Mouse (Mus musculus) embryonic facial prominence, embryonic 11.5 days (tissue): Measurements from ENCODE around the gene Tomm70a. TPM values are rescaled to one million over a fixed set of nuclear protein-coding genes. Genes with fewer than 3 reads are reported as not detected.

Experiments used
- ATAC-seq: fragments of 200-750 bp; cut with Nextera tagmentation; replicated peaks from 2 replicates; pipeline ENCODE4 v1.8.0; 2017; ENCODE audit warnings: low read depth; ENCODE audit not compliant: insufficient number of reproducible peaks, low FRiP score, low TSS enrichment
- DNase-seq: peaks from one replicate; pipeline ENCODE4 v3.0.0-alpha.2; 2015; ENCODE audit warnings: low spot score
- H3K27ac ChIP-seq: fragments of 300-500 bp; sonication (generic); replicated peaks from 2 replicates; pipeline ENCODE4 v1.5.1; 2014; ENCODE audit warnings: mild to moderate bottlenecking, low read depth, low read length, control low read depth
- H3K27me3 ChIP-seq: fragments of 300-500 bp; sonication (generic); 2 replicates; pipeline ENCODE4 v1.6.1; 2014; ENCODE audit warnings: mild to moderate bottlenecking, low read length, moderate library complexity, mixed read lengths; ENCODE audit not compliant: control insufficient read depth, insufficient read depth
- H3K36me3 ChIP-seq: fragments of 300-500 bp; sonication (generic); replicated peaks from 2 replicates; pipeline ENCODE4 v1.6.1; 2014; ENCODE audit warnings: low read depth, mild to moderate bottlenecking, low read length, moderate library complexity, mixed read lengths; ENCODE audit not compliant: control insufficient read depth, insufficient read depth
- H3K4me1 ChIP-seq: fragments of 300-500 bp; sonication (generic); 2 replicates; pipeline ENCODE4 v1.6.1; 2014; ENCODE audit warnings: low read length, mixed read lengths; ENCODE audit not compliant: control insufficient read depth, insufficient read depth
- H3K4me2 ChIP-seq: fragments of 300-500 bp; sonication (generic); 2 replicates; pipeline ENCODE4 v1.6.1; 2014; ENCODE audit warnings: low read depth, mild to moderate bottlenecking, control low read depth, low read length, moderate library complexity
- H3K4me3 ChIP-seq: fragments of 300-500 bp; sonication (generic); 2 replicates; pipeline ENCODE4 v1.5.1; 2014; ENCODE audit warnings: low read depth, low read length, control low read depth
- H3K9ac ChIP-seq: fragments of 300-500 bp; sonication (generic); replicated peaks from 2 replicates; pipeline ENCODE4 v1.6.1; 2014; ENCODE audit warnings: mild to moderate bottlenecking, control low read depth, low read length
- H3K9me3 ChIP-seq: fragments of 300-500 bp; sonication (generic); replicated peaks from 2 replicates; pipeline ENCODE4 v1.6.1; 2016; ENCODE audit warnings: mild to moderate bottlenecking, low read length, inconsistent platforms, mixed read lengths; ENCODE audit not compliant: control insufficient read depth
- WGBS: fragments of 180-500 bp; shearing (Covaris S2); extraction: QIAGEN DNeasy Blood & Tissue Kit; methylation state at CpG from one replicate; pipeline ENCODE4 v1.1.7; 2014; 5-methylcytosine and 5-hydroxymethylcytosine counted together
- polyA plus RNA-seq: library from polyadenylated mRNA; unstranded; fragments of >200 nt; fragmentation: Nextera tagmentation; extraction: Ambion mirVana; gene quantifications from 2 replicates; pipeline ENCODE4 v1.2.1, GENCODE M21; 2014

Tomm70a gene
- polyA plus RNA-seq, 1 experiment from 2014 or later = 75.5 TPM

DNA sequence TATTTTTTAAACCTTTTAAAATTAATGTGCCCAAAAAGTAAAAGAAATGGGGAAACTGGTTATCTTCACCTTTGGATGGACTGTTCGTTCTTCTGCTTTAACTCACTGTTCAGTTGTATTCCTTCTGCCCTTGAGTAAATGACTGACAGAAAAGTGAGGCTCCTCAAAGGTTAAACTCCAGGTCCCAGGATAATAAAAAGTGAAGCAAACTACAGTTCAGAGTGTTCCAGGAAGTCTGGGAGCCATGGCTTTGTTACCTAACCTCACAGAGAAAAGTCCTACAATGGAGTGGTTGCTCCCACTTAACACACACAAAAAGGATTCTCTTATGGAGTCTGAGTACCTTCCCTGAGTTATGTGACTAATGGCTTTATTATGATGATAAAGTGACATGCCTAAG lies 20.3 kb upstream of the Tomm70a start:
- no peaks in the 10 kb centered on the region for H3K27me3 ChIP-seq
- no peaks in the 10 kb centered on the region for H3K4me1 ChIP-seq
- H3K4me3 ChIP-seq = no peak overlapping the region
- H3K27ac ChIP-seq = no peak overlapping the region
- WGBS = 85% methylated on average over 1 of the region's 1 CpGs
- no peak overlapping the region for H3K4me2 ChIP-seq
- H3K36me3 ChIP-seq = no peaks in the 10 kb centered on the region
- H3K9ac ChIP-seq = no peak overlapping the region
- no peaks in the 10 kb centered on the region for H3K9me3 ChIP-seq
- ATAC-seq (no peak), DNase-seq (no peak)

DNA sequence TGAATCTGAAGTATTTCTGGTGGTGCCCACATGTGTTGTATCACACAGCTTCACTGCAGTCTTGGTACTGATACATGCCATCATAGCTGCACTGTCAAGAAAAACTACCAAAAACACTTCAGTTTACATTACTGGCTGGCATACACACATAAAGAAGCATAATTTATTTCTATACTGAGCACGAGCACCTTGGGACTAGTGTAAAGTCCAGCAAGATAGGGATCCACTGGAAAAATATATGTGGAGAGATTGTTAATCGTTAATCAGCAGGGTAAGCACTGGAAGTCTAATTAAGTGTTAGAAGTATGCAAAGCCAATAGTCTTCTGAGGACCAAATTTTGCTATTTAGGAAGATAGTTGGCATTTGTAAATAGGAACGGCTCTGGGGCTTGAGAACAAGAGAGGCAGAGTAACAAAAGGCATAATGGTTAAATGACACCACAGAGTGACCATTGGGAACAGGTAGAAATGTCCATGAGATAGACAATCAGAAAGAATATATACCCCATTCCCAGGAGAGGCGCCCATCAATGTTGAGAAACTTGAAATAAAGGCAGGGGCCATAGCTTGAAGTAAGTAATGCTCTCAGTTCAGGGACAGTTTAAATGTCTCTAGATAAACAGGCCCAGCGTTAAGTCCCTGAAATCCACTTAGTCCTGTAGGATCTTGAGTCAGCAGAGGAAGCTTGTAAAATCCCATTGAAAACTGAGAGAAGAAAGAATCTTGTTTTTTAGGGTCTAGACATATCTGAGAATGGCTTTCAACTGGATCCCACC lies 15.1 kb upstream of the Tomm70a start:
- Histone ChIP-seq H3K36me3 (no peaks in the 10 kb centered on the region), H3K9me3 (no peaks in the 10 kb centered on the region), H3K27me3 (no peaks in the 10 kb centered on the region), H3K27ac (no peak overlapping the region), H3K4me3 (no peak overlapping the region), H3K4me2 (no peak overlapping the region), H3K4me1 (no peaks in the 10 kb centered on the region), H3K9ac (no peak overlapping the region)
- ATAC-seq = no peak
- WGBS = 77% methylated on average over 5 of the region's 5 CpGs
- no peak for DNase-seq

DNA sequence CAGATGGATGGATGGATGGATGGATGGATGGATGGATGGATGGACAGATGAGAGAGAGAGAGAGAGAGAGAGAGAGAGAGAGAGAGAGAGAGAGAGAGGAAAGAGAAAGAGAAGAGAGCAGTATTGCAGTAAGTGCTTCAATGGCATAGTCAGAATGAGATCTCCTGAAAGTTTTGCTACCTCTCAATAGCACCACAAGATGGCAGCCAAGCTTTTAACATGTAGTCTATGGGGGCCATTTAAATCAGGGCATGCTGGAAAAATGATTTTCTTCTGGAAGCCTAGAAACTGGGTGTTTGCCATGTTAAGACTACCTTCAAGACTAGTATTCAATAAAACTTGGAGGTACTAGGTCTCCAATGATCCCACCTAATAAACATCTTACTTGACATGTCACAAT lies 5.4 kb upstream of the Tomm70a start:
- Histone ChIP-seq H3K36me3 (no peaks in the 10 kb centered on the region), H3K27ac (no peak overlapping the region), H3K9ac (no peak overlapping the region), H3K4me2 (no peak overlapping the region), H3K4me1 (no peaks in the 10 kb centered on the region), H3K27me3 (no peaks in the 10 kb centered on the region), H3K9me3 (no peaks in the 10 kb centered on the region), H3K4me3 (no peak overlapping the region)
- no peak for ATAC-seq
- peak; percentile 48 for DNase-seq

DNA sequence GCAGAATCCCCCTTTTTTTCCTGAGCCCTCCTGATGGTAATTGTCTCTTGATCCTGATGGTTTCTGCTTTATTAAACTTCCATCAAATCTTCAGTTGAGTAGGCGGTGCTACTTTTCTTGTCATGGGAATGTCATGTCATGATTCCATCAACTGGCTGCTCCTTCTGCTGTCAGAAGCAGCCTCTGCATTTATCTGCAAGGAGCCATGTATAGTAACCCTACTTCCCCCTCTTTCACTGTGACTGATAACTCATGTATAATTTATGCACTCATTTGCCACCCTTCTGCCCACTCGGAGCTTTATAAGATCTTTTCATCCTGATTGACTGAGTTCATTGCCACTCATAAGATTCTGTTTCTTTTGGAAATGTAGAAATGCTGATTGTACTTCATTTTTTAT lies 3.9 kb upstream of the Tomm70a start:
- Histone ChIP-seq H3K4me2 (no peak overlapping the region), H3K9me3 (no peaks in the 10 kb centered on the region), H3K27me3 (no peaks in the 10 kb centered on the region), H3K36me3 (no peaks in the 10 kb centered on the region), H3K9ac (no peak overlapping the region), H3K27ac (no peak overlapping the region), H3K4me1 (no peaks in the 10 kb centered on the region), H3K4me3 (no peak overlapping the region)
- 87% methylated on average over 2 of the region's 2 CpGs for WGBS
- DNase-seq (no peak), ATAC-seq (no peak)

DNA sequence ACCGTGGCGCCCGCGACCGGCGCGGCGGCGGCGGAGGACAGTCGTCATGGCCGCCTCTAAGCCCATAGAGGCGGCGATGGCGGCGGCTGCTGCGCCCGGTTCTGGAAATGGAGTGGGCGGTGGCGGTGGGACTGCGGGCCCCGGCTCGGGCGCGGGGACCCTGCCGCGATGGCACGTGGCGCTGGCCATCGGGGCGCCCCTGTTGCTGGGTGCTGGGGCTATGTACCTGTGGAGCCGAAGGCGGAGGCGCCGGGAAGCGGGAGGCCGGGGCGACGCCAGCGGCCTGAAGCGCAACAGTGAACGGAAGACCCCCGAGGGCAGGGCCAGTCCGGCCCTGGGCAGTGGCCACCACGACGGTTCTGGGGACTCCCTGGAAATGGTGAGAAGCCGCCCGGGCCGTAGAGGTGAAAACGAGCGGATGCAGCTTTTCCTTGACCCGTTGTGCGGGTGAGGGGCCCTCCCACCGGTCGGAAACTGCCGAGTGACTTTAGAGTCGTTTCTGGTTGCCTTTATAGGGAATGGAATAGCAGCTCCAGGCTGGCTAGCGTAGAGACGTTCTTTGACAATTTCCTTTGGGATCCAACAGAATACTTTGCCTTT lies 413 bp downstream of the Tomm70a start:
- H3K4me1 ChIP-seq = no peaks in the 10 kb centered on the region
- DNase-seq (peak; percentile 27), ATAC-seq (peak; percentile 38; the same call in 1 of the 2 replicates)
- H3K4me2 ChIP-seq = peak overlapping the region; percentile 65
- H3K27me3 ChIP-seq = no peaks in the 10 kb centered on the region
- H3K36me3 ChIP-seq = no peaks in the 10 kb centered on the region
- no peaks in the 10 kb centered on the region for H3K9me3 ChIP-seq
- peak overlapping the region; percentile 94 for H3K9ac ChIP-seq
- peak overlapping the region; percentile 85 for H3K27ac ChIP-seq
- peak overlapping the region; percentile 99 for H3K4me3 ChIP-seq
- WGBS = under 1% methylated on average over 58 of the region's 59 CpGs

DNA sequence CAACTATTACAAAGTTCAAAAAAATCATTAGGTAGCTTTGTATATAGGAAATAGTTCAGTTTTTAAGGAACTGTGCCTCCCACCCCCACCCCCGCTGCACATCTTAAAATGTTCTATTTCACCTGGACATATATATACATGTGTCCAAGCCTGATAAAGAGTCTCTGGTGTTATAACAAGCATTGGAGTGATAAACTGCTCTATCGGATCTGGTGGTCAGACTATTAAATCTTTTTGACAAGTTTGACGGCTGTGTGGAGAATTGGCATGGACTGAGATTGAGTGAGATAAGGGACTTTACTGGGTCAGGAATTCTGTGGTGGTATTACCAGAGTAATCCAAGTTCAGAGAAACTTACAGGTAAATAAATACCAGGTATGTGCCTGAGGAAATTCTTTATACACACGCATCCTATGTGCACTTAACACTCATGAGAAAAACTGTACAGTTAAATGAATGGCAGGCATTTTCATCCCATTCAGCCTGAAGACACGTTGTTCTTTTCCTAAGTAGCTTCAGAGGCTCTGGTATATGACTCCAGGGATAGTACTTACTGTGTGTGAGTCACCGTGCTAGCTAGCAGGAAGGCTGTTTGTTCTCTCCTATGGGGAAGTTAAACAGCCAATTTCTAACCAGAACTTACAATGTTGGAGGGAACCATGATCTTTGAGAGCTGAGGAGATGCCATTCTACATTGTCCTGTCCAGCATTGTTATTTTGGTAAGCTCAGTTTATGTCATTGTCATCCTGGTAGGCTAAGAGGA lies 1.4 kb downstream of the Tomm70a start:
- 62% methylated on average over 6 of the region's 6 CpGs for WGBS
- no peaks in the 10 kb centered on the region for H3K36me3 ChIP-seq
- ATAC-seq (no peak), DNase-seq (no peak)
- H3K27ac ChIP-seq = no peak overlapping the region
- H3K4me2 ChIP-seq = peak overlapping the region; percentile 65
- H3K27me3 ChIP-seq = no peaks in the 10 kb centered on the region
- no peaks in the 10 kb centered on the region for H3K9me3 ChIP-seq
- H3K4me1 ChIP-seq = no peaks in the 10 kb centered on the region
- peak overlapping the region; percentile 94; the same call in 1 of the 2 replicates for H3K9ac ChIP-seq
- H3K4me3 ChIP-seq = peak overlapping the region; percentile 99

DNA sequence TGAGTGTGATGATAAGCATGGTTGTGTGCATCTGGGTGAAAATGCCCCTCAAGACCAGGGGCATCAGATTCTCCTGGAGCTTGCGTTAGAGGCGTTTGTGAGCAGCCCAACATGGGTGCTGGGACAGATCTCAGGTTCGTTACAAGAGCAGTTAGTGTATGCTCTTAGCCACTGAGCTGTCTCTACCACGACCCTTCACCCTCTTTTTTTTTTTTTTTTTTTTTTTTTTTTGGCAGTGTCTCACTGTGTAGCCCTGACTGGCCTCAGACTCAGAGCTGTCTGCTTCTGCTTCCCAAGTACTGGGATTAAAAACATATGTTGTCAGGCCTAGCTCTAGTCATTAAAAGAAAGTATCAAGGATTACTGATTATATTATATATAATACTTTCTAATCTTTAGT lies 4.8 kb downstream of the Tomm70a start:
- no peaks in the 10 kb centered on the region for H3K36me3 ChIP-seq
- DNase-seq (no peak), ATAC-seq (no peak)
- no peak overlapping the region for H3K9ac ChIP-seq
- no peak overlapping the region for H3K4me2 ChIP-seq
- no peaks in the 10 kb centered on the region for H3K9me3 ChIP-seq
- 41% methylated on average over 4 of the region's 4 CpGs for WGBS
- no peak overlapping the region for H3K4me3 ChIP-seq
- H3K27ac ChIP-seq = no peak overlapping the region
- H3K4me1 ChIP-seq = no peaks in the 10 kb centered on the region
- no peaks in the 10 kb centered on the region for H3K27me3 ChIP-seq

DNA sequence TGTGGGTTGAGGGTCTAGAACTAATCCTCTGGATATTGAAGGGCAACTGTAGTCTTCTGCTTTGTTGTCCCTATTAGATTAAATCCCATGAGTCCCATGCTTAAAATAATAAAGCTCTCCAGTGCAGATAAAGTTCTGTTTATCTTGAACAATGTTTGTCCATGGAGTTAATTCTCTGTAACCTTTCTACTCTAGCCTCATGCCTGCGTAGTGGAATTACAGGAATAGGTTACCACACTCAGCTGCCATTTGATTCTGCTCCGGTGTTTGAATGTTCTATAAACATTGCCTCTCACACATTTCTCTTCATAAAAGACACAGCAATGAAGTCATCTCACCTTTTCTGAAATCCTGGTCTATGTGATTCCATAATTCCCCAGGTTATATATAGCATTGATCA lies 6.3 kb downstream of the Tomm70a start:
- Histone ChIP-seq H3K36me3 (no peaks in the 10 kb centered on the region), H3K27ac (no peak overlapping the region), H3K4me2 (no peak overlapping the region), H3K27me3 (no peaks in the 10 kb centered on the region), H3K4me3 (no peak overlapping the region), H3K9me3 (no peaks in the 10 kb centered on the region), H3K9ac (no peak overlapping the region), H3K4me1 (no peaks in the 10 kb centered on the region)
- WGBS = 83% methylated on average over 2 of the region's 2 CpGs
- no peak for DNase-seq
- no peak for ATAC-seq
